Mouse (Mus musculus) adrenal gland, postnatal 10 days (tissue): ENCODE results near the gene Zfp991. TPM values are rescaled to one million over a fixed set of nuclear protein-coding genes. Genes with fewer than 3 reads are reported as not detected.
"Not testable (repeated sequence)": the region's sequence is repeated elsewhere in the genome, so short reads cannot be mapped to it uniquely, and the experiment has no call there.

Experiments used
- DNase-seq: peaks from one replicate; pipeline ENCODE4 v3.0.0; 2021; ENCODE audit warnings: mixed read lengths
- long read RNA-seq, 2 experiments: library from polyadenylated mRNA; stranded (forward); transcript quantifications; one replicate each; pipeline ENCODE4 v2.0.0; 2021
- total RNA-seq, 2 experiments: library from RNA; stranded (reverse); gene quantifications; 2 replicates each; pipeline ENCODE4 v1.2.3; 2021

Zfp991 gene
- total RNA-seq: 10 to 100 TPM in 1 of 2 experiments, 1 to 10 TPM in 1; 9.5 to 15.8 TPM
- long read RNA-seq, experiment 1, partial matches to known transcripts: 1 of 5 reads
- long read RNA-seq, experiment 1, other reads (novel, unspliced or antisense): 3 of 5 reads
- long read RNA-seq, experiment 2, partial matches to known transcripts: 0 of 5 reads
- long read RNA-seq, experiment 2, other reads (novel, unspliced or antisense): 5 of 5 reads

- not testable (repeated sequence) for DNase-seq
Observed at GRCm38 (mm10) chr4:147131837-147132459, at the start of gene Zfp991. Gene Zfp991 (plus strand): TSS chr4:147132038.

- not testable (repeated sequence) for DNase-seq
Observed at GRCm38 (mm10) chr4:147095641-147096040, 36.2 kb upstream of the Zfp991 start.

GRCm38 (mm10) chr4:147101666-147102626, 29.9 kb upstream of the Zfp991 start:
- not testable (repeated sequence) for DNase-seq

GRCm38 (mm10) chr4:147103814-147104213, 28.0 kb upstream of the Zfp991 start:
- DNase-seq: not testable (repeated sequence)

GRCm38 (mm10) chr4:147117839-147118238, 14.0 kb upstream of the Zfp991 start:
- DNase-seq: not testable (repeated sequence)

- not testable (repeated sequence) for DNase-seq
Observed at GRCm38 (mm10) chr4:147122286-147122685, 9.6 kb upstream of the Zfp991 start.

GRCm38 (mm10) chr4:147123797-147124196, 8.0 kb upstream of the Zfp991 start:
- not testable (repeated sequence) for DNase-seq

- peak; percentile 57 for DNase-seq
Observed at GRCm38 (mm10) chr4:147124400-147125306, 7.2 kb upstream of the Zfp991 start.

- DNase-seq: not testable (repeated sequence)
Observed at GRCm38 (mm10) chr4:147125326-147125725, 6.5 kb upstream of the Zfp991 start.

- not testable (repeated sequence) for DNase-seq
Observed at GRCm38 (mm10) chr4:147125870-147126269, 6.0 kb upstream of the Zfp991 start.

- not testable (repeated sequence) for DNase-seq
Observed at GRCm38 (mm10) chr4:147126435-147126834, 5.4 kb upstream of the Zfp991 start.

- DNase-seq: not testable (repeated sequence)
Observed at GRCm38 (mm10) chr4:147127137-147127536, 4.7 kb upstream of the Zfp991 start.

- DNase-seq: not testable (repeated sequence)
Observed at GRCm38 (mm10) chr4:147128152-147128551, 3.7 kb upstream of the Zfp991 start.

GRCm38 (mm10) chr4:147133596-147133995, 1.8 kb downstream of the Zfp991 start:
- DNase-seq: not testable (repeated sequence)

- not testable (repeated sequence) for DNase-seq
Observed at GRCm38 (mm10) chr4:147141757-147142156, 9.9 kb downstream of the Zfp991 start.

- DNase-seq: not testable (repeated sequence)
Observed at GRCm38 (mm10) chr4:147165282-147165681, 33.4 kb downstream of the Zfp991 start.

- not testable (repeated sequence) for DNase-seq
Observed at GRCm38 (mm10) chr4:147170547-147170946, 38.7 kb downstream of the Zfp991 start.

- not testable (repeated sequence) for DNase-seq
Observed at GRCm38 (mm10) chr4:147171557-147171956, 39.7 kb downstream of the Zfp991 start.

GRCm38 (mm10) chr4:147176279-147176880, 44.5 kb downstream of the Zfp991 start:
- peak; percentile 1 for DNase-seq

GRCm38 (mm10) chr4:147181141-147181685, 49.4 kb downstream of the Zfp991 start:
- not testable (repeated sequence) for DNase-seq
